Mouse (Mus musculus) thymus, postnatal 10 days (tissue): ENCODE data around the gene Nkd1.

Source experiments
- DNase-seq, 2 experiments: peaks; one replicate each; pipeline ENCODE4 v3.0.0; 2021; ENCODE audit warnings: low spot score in 2 of 2

Gene Nkd1

DNA sequence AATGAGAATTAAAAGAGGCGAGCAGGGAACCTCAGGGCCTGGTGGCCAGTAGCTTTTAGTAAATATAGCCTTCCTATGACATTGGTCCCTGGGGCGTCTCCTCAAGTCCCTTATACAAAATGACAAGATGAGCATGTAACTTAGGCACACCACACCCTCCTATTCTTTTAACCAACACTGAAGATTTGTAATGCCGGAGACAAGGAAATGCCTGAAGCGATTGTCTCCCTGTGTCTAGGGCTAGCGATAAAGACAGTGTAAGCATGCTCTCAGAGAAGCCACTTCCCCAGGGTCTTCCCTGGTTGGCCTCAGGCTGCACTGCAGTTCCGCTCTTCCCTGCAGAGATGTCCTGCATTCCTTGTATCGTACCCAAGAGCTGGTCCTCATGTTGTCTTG, 17.8 kb downstream of the Nkd1 start:
- no peak for DNase-seq

DNA sequence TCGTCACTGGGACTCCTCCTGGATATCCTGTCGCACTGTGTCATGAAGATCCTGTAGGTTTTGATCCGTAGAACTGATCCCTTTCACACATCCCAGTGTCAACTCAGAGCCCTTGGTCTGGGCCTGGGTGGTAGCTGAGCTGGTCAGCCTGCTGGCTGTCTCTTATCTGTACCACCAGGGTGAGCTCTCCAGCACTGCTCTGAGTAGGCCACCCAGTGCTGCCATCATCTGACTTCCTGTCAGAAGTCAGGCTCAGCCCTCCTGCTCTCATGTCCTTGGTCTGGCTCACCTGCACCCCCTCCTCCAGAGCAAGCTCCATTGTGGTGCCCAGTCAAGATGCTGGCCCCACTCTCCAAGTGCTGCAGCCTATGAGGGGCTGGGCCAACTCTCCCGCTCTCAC, 18.8 kb downstream of the Nkd1 start:
- DNase-seq, result peak in 1 of 2 experiments; percentile 15

GRCm38 (mm10) chr8:88542596-88543213, 21.6 kb downstream of the Nkd1 start:
- no peak for DNase-seq

DNA sequence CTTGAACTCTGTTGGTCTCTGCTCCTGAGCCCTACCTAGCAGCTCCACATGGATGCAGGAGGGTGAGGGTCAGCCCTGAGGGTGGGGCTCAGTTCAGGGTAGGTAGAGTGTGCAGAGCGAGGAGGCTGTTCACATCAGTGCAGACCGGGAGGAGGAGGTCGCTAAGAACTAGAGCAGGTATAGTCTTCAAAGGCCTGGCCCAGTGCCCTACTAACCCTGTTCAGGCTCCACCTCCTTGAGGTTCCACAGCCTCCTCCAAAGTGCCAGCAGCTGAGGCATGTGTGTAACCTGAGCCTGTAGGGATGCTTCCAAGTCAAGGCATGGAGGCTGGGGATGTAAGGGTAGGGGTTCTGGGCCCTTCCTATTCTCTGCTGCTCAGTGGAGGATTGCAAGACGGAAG, 23.5 kb downstream of the Nkd1 start:
- DNase-seq, result no peak

GRCm38 (mm10) chr8:88545441-88545840, 24.3 kb downstream of the Nkd1 start:
- DNase-seq, result no peak

DNA sequence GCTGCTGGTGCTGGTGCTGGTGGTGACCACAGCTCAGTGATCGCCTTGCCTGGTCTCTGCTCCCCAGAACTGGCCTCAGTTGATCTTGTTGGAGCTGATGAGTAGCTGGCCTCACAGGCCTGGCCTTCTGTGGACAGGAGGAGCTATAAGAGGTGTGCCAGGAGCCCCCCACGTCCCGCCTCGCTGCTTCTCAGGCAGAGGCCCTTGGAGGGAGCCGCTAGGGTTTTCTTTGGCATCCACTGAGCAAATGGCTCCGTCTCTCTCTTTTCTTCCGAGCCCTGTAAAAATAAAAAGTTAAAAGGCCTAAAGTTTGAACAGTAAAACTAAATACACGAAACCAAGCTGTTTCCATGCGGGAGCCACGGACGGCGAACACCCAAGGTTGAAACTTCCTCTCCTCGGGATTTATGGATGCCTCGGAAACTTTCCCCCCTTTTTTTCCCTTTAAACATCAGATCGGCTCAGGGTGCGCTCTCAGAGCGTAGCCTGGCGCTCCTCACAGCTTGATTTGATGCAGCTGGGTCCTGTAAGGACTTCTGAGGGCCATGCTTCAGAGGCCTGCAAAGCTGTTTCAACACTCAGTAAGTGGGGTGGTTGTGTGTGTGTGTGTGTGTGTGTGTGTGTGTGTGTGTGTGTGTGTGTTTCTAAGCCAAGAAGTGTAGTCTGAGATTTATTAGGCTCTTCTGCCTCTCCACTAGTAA, 25.0 kb downstream of the Nkd1 start:
- no peak for DNase-seq

DNA sequence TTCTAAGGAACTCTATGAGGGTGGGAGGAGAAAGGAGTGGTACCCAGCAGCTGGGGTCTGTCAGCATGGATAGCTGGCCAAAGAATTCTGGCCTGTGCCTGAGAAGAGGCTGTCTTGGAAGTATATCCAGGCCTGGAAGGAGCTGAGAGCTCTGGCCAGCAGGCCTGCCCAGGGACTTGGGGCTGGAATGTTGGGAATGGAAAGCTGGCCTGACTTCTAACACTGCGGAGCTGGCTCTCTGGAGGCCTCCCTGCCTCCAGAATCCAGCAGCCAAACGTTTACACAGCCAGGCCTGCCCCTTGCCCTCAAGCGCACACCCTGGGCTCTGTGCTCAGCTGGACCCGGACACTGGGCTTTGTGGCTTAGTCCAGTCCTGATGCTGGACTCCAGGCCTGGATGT, 34.5 kb downstream of the Nkd1 start:
- DNase-seq, result no peak

DNA sequence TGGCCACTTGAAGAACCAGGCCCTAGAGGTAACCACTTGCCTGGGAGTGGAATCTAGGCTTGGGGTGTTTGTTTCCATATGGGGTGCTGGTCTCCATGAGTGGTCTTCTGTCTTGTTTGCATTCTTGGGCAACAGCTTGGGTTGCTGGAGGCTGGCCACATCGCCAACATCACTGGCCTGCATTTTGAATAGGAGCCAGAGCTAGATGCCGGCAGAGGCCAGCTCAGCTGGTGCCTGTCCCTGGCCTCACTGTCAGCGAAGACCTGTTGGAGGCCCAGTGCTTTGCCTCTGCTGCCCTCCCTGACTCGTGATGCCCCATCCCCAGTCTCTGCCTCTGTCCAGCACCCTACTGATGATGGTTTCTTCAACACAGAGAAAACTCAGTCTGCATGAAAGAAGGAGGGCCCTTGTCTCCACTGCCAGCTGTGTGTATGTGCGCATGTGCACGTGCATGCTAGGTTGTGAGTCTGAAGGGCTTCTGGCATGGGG, 38.9 kb downstream of the Nkd1 start:
- no peak for DNase-seq

DNA sequence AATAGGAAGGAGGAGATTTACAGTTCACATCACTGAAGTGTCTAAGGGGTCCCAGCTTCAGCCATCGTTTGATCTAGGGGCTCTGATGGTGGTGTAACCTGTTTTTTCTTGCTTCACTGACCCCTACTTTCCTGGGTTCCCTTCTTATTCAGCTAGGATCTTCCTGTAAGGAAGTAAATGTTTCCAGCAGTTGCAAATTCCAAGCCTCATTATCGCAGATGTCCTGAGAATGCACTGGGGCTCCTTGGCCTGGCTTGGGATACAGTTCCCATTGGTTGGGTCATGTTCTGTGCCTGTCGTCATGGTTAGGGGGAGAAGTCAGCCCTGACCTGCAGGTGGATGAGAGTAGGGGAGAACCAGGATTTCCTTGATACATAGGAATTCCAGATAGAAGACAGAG, 40.2 kb downstream of the Nkd1 start:
- DNase-seq, result no peak

DNA sequence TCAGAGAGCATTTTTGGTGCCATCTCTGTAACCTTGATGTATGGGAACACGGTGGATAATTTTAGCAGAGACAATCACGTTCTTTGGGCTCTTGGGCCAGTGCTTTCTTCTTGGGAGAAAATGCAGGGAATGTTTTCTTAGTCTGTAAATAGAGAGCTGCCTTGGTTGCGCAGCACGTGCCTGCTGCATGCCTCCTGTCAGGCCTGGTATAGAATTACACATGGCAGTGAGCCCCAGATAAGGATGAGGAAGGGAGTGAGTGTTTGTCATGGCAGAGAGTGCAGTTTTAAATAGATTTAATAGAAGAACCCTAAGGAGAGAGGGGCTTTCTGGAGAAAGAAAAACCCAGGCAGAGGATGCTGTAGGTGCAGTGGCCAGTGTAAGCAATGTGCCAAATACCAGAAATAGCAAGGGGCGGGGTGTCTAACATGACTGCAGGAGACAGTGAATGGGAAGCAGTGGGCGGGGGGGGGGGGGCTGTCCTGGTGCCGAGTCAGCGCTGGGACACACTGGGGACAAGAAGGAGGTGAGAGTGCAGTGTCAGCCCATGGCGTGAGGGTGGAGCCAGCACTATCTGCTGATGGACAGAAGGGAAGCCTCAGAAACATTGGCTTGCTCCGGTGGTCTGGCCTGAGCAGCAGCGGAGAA, 43.2 kb downstream of the Nkd1 start:
- DNase-seq, result no peak

GRCm38 (mm10) chr8:88566119-88566518, 45.0 kb downstream of the Nkd1 start:
- DNase-seq, result no peak

GRCm38 (mm10) chr8:88567314-88568121, 46.4 kb downstream of the Nkd1 start:
- no peak for DNase-seq

DNA sequence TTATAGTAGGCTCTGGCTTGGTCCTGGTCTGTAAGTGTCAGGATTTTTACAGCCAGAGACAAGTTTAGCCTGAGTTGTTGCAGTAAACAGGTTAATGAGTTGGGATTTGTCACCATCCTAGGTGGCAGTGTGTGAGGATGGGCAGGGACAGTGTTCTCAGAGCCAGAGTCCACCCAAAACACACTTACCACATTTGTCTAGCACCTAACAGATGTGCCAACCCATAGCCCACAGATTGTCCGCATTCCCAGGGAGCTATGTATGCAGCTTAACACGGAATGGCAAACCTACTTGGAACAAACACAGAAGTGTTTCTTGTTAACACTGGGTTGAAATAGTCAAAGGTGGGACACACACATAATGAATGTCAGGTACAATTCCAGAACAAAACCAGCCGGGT, 47.1 kb downstream of the Nkd1 start:
- no peak for DNase-seq

DNA sequence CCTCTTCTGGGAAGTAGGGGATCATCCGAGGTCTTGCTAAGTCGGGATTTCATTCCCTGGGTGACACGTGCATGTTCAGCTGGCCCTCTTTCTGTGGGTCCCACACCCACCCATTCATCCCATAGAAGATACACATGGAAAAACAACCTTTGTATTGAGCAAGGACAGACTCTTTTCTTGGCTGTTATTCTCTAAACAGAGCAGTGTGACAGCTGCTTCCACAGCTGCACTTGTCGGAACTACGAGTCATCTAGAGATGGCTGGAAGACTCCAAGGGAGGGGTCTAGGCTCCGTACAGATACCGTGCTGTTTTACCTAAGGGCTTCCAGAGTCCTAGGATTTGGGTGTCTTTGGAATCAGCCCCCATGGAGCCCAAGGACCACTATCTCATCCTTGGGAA, 48.2 kb downstream of the Nkd1 start:
- DNase-seq, result no peak

DNA sequence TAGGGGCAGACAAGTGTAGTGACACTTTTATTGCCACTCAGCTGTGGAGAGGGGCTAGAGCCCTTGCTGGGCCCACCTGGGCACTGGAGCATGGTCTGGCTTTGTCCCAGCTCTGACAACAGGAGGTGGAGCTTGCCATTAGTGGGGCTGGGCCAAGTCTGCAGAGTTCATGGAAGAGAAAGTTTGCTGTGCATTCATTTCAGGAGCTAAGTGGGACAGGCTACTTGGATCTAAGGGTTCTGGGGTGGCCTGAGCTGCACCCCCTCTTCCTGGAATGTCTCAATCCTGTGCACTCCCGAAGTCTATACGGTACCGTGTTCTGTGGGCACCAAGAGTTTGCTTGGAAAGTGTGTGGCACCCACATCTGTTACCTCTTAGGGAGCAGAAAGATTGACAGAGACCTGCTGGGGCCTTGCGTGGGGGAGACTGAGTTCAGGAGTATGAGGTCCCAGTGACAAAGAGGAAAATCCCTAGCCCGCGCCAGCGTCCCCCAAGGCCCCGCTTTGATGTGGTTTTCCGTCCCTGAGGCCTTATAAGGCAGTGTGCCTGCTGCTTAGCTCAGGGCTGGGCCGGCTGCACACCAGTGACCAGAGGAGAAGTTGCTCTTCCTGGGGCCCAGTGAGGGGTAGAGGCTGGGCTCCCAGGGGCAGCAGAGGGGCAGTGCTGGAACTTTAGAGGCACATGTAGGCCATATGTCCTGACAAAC, 49.3 kb downstream of the Nkd1 start:
- no peak for DNase-seq

GRCm38 (mm10) chr8:88571434-88572184, 50.5 kb downstream of the Nkd1 start:
- no peak for DNase-seq

GRCm38 (mm10) chr8:88572185-88572909, 51.2 kb downstream of the Nkd1 start:
- no peak for DNase-seq

GRCm38 (mm10) chr8:88572941-88573645, 51.9 kb downstream of the Nkd1 start:
- no peak for DNase-seq

- DNase-seq, result no peak
Observed at GRCm38 (mm10) chr8:88574975-88575374, 53.8 kb downstream of the Nkd1 start.
